Mouse (Mus musculus): ENCODE results near the gene Tdrd3.

Tdrd3 gene

DNA sequence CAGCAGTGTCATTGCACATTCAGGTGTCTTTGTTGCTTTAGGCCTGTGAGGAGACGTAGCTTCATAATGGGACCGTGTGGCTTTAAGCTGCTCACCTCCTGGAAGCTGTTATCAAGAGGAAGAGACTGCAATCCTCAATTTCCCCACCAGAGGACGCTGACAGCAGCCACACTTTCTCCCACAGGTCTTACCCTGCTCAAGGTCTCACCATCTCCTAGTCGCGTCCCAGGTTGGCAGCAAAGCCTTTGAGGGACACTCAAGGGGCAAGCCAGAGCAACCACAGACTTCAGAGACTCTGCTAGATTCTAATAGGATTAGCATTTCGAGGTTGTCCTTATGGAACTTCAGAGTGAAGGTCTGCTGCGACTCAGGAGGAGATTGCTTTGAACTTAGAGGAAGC, 149.8 kb downstream of the Tdrd3 start:
- DNase-seq (ENCODE audit: low read depth, low spot score), result peak; percentile 9

- no peak for DNase-seq (ENCODE audit: low read depth, low spot score)
These were observed 150.6 kb downstream of the Tdrd3 start for GRCm38 (mm10) chr14:87567034-87567461.

DNA sequence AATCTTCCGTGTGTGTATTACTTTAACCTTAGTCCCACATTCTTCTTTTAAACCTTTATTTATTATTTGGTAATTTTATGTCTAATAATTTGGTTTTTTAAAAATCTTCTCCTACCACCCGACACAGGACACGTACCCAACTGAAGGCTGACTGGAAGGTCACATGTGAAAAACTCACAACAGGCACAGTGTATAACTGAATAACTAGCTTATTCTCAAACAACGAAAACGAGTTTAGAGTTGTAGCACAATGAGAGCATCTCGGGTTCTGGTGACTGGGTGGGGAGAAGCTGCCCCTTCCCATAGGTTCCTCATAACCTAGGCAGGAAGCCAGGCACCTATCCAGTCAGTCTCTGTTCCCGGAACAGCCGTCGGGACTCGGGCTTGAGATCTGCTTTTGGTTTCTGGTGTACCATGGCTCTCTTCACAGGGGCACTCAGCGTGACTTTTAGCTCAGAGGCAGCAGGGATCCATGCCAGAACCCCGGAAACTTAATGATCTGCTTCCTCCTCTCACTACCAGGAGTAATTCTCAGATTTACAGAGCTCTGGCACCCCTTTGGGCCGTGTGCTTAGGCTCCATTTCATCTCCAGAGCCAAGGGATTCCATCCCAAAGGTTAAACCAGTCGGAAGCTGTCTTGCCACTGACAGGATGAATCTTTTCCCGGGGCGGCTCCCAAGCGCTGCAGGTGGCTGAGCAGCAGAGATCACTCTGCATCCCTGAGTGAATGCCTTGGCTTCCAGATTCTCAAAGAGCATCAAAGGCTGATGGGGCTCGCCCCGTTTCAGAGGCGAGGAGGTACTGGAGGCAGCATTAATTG, 151.4 kb downstream of the Tdrd3 start:
- DNase-seq (ENCODE audit: low read depth, low spot score), result no peak

GRCm38 (mm10) chr14:87568447-87568908, 152.0 kb downstream of the Tdrd3 start:
- no peak for DNase-seq (ENCODE audit: low read depth, low spot score)

- no peak for DNase-seq (ENCODE audit: low read depth, low spot score)
These were observed 153.0 kb downstream of the Tdrd3 start for GRCm38 (mm10) chr14:87569471-87569870.

DNA sequence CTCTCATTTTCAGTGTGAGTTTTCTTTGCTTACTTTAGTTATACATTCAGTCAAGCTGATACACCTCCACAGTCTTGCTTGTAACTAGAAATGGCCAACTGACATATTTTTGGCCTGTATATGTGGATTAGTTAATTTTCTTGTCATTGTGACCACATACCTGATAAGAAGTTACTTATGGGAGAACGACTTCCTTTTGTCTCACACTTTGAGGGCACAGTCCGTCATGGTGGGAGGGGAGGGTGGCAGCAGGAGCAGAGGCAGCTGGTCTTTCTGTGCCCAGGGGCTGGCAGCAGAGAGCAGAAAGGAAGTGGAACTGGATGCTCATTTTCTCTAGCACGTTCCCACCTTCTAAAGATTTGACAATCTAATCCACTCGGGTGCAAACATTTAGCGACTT, 156.0 kb downstream of the Tdrd3 start:
- no peak for DNase-seq (ENCODE audit: low read depth, low spot score)

DNA sequence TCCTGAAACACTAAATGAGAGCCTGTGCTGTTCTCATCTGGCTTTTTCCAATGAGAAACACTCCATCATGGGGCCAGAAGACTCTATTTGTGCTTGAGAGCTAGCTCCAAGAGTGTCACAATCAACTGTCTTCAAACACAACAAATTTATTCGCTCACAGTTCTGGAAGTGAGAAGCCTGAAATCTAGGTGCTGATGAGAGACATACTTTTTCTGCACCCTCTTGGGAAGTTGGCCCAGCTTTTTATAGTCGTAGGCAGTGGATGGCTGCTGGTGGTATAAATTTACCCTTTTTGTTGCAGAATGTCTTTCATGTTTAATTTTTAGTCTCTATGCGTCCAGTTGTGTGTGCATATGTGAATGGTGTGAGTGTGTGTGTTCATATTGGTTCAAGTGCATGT, 166.2 kb downstream of the Tdrd3 start:
- DNase-seq (ENCODE audit: low read depth, low spot score), result no peak

Data from CD4-positive, CD25-positive, alpha-beta regulatory T cell, adult 2 months (primary cell).